Mouse (Mus musculus) MEL (cell line): ENCODE data around the gene Fam81a. TPM values are rescaled to one million over a fixed set of nuclear protein-coding genes. Genes with fewer than 3 reads are reported as not detected.

Source experiments
- DNase-seq: peaks from one replicate; pipeline ENCODE4 v3.0.0; 2011; ENCODE audit warnings: low read depth, low spot score
- H3K27ac ChIP-seq: 2 replicates; pipeline ENCODE4 v1.5.1; 2012; ENCODE audit warnings: low read depth, mild to moderate bottlenecking, control low read depth, low read length, moderate library complexity; ENCODE audit not compliant: control insufficient read depth
- H3K27me3 ChIP-seq, 2 experiments: fragments of 150-350 bp in 1 of 2; sonication (generic) in 1 of 2; 2 replicates each; pipeline ENCODE4 v1.6.1; 2012; ENCODE audit warnings: low read length in 2 of 2, mild to moderate bottlenecking in 2 of 2, improper control_type of control experiment in 1 of 2, moderate library complexity in 1 of 2; ENCODE audit not compliant: insufficient read depth in 2 of 2, control insufficient read depth in 1 of 2
- H3K36me3 ChIP-seq, 2 experiments: 2 replicates each; pipeline ENCODE4 v1.6.1; 2012 to 2014; ENCODE audit warnings: low read length in 2 of 2, improper control_type of control experiment in 1 of 2, inconsistent platforms in 1 of 2, mild to moderate bottlenecking in 1 of 2; ENCODE audit not compliant: insufficient read depth in 2 of 2, control insufficient read depth in 1 of 2
- H3K4me1 ChIP-seq, 2 experiments: fragments of 150-350 bp in 1 of 2; sonication (generic) in 1 of 2; 2 replicates each; pipeline ENCODE4 v1.6.1; 2012; ENCODE audit warnings: low read length in 2 of 2, improper control_type of control experiment in 1 of 2, mild to moderate bottlenecking in 1 of 2; ENCODE audit not compliant: insufficient read depth in 2 of 2, control insufficient read depth in 1 of 2
- H3K4me3 ChIP-seq, 2 experiments: fragments of 150-350 bp in 1 of 2; sonication (generic) in 1 of 2; 2 replicates each; pipeline ENCODE4 v1.5.1; 2012; ENCODE audit warnings: low read depth in 2 of 2, low read length in 2 of 2, mild to moderate bottlenecking in 2 of 2, moderate library complexity in 2 of 2, control low read depth in 1 of 2, improper control_type of control experiment in 1 of 2; ENCODE audit not compliant: control insufficient read depth in 1 of 2, insufficient read depth in 1 of 2
- H3K79me2 ChIP-seq: 2 replicates; pipeline ENCODE4 v1.6.1; 2012; ENCODE audit warnings: mild to moderate bottlenecking, low read length, moderate library complexity; ENCODE audit not compliant: control insufficient read depth, poor library complexity, insufficient read depth
- H3K9ac ChIP-seq: 2 replicates; pipeline ENCODE4 v1.6.1; 2012; ENCODE audit warnings: low read depth, mild to moderate bottlenecking, control low read depth, low read length, moderate library complexity; ENCODE audit not compliant: control insufficient read depth, poor library complexity, severe bottlenecking
- H3K9me3 ChIP-seq: fragments of 150-350 bp; sonication (generic); replicated peaks from 2 replicates; pipeline ENCODE4 v1.6.1; 2012; ENCODE audit warnings: mild to moderate bottlenecking, low read length, improper control_type of control experiment, moderate library complexity; ENCODE audit not compliant: insufficient read depth
- E2F4 ChIP-seq: IDR thresholded peaks from 2 replicates; pipeline ENCODE4 v1.6.1; 2011; ENCODE audit warnings: low read depth, low read length, improper control_type of control experiment, borderline replicate concordance
- GATA1 ChIP-seq: IDR thresholded peaks from 2 replicates; pipeline ENCODE4 v1.6.1; 2011; ENCODE audit warnings: low read depth, low read length, improper control_type of control experiment
- MYC ChIP-seq: IDR thresholded peaks from 2 replicates; pipeline ENCODE4 v1.6.1; 2011; ENCODE audit warnings: low read depth, mild to moderate bottlenecking, low read length, improper control_type of control experiment, moderate library complexity
- NELFE ChIP-seq: IDR thresholded peaks from 2 replicates; pipeline ENCODE4 v1.6.1; 2011; ENCODE audit warnings: low read depth, low read length, improper control_type of control experiment
- POLR2AphosphoS2 ChIP-seq: IDR thresholded peaks from 2 replicates; pipeline ENCODE4 v1.6.1; 2011; ENCODE audit warnings: low read length, improper control_type of control experiment
- RAD21 ChIP-seq: IDR thresholded peaks from 2 replicates; pipeline ENCODE4 v1.6.1; 2011; ENCODE audit warnings: mild to moderate bottlenecking, low read depth, low read length, improper control_type of control experiment
- UBTF ChIP-seq: IDR thresholded peaks from 2 replicates; pipeline ENCODE4 v1.6.1; 2012; ENCODE audit warnings: low read depth, mild to moderate bottlenecking, inconsistent platforms, low read length, improper control_type of control experiment, moderate library complexity, borderline replicate concordance; ENCODE audit not compliant: insufficient read depth
- USF2 ChIP-seq, 2 experiments: IDR thresholded peaks; 2 replicates each; pipeline ENCODE4 v1.6.1; 2011 to 2012; ENCODE audit warnings: improper control_type of control experiment in 2 of 2, low read length in 2 of 2, borderline replicate concordance in 1 of 2, inconsistent platforms in 1 of 2, low read depth in 1 of 2, mild to moderate bottlenecking in 1 of 2; ENCODE audit not compliant: insufficient read depth in 1 of 2
- ZKSCAN1 ChIP-seq: IDR thresholded peaks from 2 replicates; pipeline ENCODE4 v1.6.1; 2012; ENCODE audit warnings: low read depth, mild to moderate bottlenecking, inconsistent platforms, low read length, improper control_type of control experiment, moderate library complexity
- ZNF384 ChIP-seq: IDR thresholded peaks from 2 replicates; pipeline ENCODE4 v1.6.1; 2012; ENCODE audit warnings: low read depth, mild to moderate bottlenecking, inconsistent platforms, low read length, improper control_type of control experiment
- polyA plus RNA-seq, 2 experiments: library from polyadenylated mRNA; stranded (reverse) in 1 of 2; unstranded in 1 of 2; fragments of >175 nt in 1 of 2; fragments of >200 nt in 1 of 2; gene quantifications; 2 replicates each; pipeline versions ENCODE4 v1.2.1 to v1.2.4; 2012; ENCODE audit warnings: low replicate concordance in 2 of 2, low read depth in 1 of 2; ENCODE audit not compliant: insufficient read length in 2 of 2, insufficient read depth in 1 of 2, missing spikeins in 1 of 2
- total RNA-seq: library from RNA; depleted of rRNA; stranded (reverse); fragments of 300-350 nt; gene quantifications from 2 replicates; pipeline ENCODE4 v1.2.3, GENCODE M21; 2012

Fam81a gene
- total and polyA plus RNA-seq, 3 experiments, result not detected

DNA sequence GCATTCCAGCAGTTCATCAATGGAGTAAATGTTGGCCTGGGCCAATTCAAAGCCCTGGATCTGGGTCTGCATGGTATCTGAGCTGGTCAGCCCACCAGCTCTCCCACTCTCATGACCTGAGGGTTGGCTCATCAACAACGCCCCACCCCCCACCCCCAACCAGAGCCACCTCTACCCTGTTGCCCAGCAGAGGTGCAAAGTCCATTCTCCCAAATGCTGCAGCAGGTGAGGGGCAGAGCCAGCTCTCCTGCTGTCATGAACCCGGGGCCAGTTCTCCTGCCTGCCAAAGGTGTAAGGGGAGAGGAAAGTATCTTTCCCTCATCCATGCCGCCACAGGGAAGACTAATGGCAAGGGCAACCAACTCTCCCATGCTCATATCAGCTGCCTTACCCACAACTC lies 5.3 kb upstream of the Fam81a start:
- Histone ChIP-seq H3K4me3 (no peak overlapping the region), H3K27ac (no peak overlapping the region), H3K9ac (no peak overlapping the region), H3K9me3 (no peaks in the 10 kb centered on the region), H3K27me3 (0 out of 4 replicates have a peak, but pooled peaks cover 0 to 1% of the 10 kb centered on the region in 2 experiments), H3K36me3 (no peaks in the 10 kb centered on the region), H3K4me1 (no peaks in the 10 kb centered on the region), H3K79me2 (no peaks in the 10 kb centered on the region)
- no peak for DNase-seq
- TF ChIP-seq ZKSCAN1, result no peak
- no peak for TF ChIP-seq RAD21

DNA sequence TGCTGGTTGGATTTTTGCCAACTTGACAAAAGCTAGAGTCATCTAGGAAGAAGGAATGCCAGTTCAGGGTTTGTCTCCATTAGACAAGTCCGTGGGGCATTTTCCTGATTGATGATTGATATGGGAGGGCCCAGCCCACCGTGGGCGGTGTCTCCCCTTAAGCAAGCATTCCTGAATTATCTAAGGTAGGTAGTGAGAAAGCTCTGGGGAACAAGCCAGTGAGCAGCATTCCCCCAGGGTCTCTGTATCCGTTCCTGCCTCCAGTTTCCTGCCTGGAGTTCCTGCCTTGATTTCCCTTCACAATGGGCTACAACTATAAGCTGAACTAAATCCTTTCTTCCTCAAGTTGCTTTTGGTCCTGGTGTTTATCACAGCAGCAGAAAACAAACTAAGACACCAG lies 3.1 kb upstream of the Fam81a start:
- no peak for TF ChIP-seq POLR2AphosphoS2
- TF ChIP-seq NELFE, result no peak
- no peak for TF ChIP-seq GATA1
- TF ChIP-seq UBTF, result no peak
- TF ChIP-seq, all 39 proteins: peak for 0
- Histone ChIP-seq H3K36me3 (no peaks in the 10 kb centered on the region), H3K4me1 (no peaks in the 10 kb centered on the region), H3K27me3 (0 out of 4 replicates have a peak, but pooled peaks cover 0 to 1% of the 10 kb centered on the region in 2 experiments), H3K27ac (no peak overlapping the region), H3K9me3 (no peaks in the 10 kb centered on the region), H3K4me3 (no peak overlapping the region), H3K79me2 (no peaks in the 10 kb centered on the region), H3K9ac (no peak overlapping the region)
- no peak for DNase-seq

DNA sequence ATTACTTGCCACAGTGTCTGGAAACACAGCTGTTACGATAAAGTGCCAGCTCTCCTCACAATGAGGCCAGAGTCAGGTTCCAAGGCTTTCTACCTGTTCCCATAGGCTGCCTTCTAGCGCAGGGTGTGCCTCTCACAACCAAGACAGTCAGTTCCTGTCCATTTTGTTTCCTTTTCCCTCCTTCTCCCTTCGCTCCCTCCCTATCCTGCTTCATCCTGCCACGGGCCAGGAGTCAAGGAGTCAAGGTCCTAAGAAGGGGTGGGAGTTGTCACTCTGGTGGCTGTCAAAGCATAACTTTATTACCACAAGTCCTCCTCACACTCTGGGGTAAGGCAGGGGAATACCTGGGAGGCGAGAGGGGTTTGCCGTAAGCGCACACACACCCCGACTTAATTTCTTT lies 966 bp upstream of the Fam81a start:
- no peak for TF ChIP-seq USF2 (IDR thresholded peaks at IDR 0.05; ENCODE audit: borderline replicate concordance in 1 of 2, insufficient read depth in 1 of 2, low read depth in 1 of 2, low read length in 2 of 2)
- TF ChIP-seq E2F4, result no peak
- no peak for TF ChIP-seq ZNF384
- TF ChIP-seq MYC, result no peak
- TF ChIP-seq, all 39 proteins: peak for 0
- Histone ChIP-seq H3K79me2 (no peaks in the 10 kb centered on the region), H3K4me1 (no peaks in the 10 kb centered on the region), H3K27me3 (0 out of 4 replicates have a peak, but pooled peaks cover 0 to under 1% of the 10 kb centered on the region in 2 experiments), H3K27ac (no peak overlapping the region), H3K36me3 (no peaks in the 10 kb centered on the region), H3K9ac (no peak overlapping the region), H3K9me3 (no peaks in the 10 kb centered on the region), H3K4me3 (no peak overlapping the region)
- DNase-seq, result no peak
